Mouse (Mus musculus) kidney, postnatal 36 days (tissue): Measurements from ENCODE around the gene Spink4.
A peak's percentile ranks its signal among the peaks of the same experiment; 100 is the strongest.

Experiments
- DNase-seq, 2 experiments: peaks; one replicate each; pipeline ENCODE4 v3.0.0; 2021 to 2022; ENCODE audit warnings: mixed read lengths in 2 of 2

Gene Spink4

GRCm38 (mm10) chr4:40969781-40970591 lies 50.1 kb downstream of the Spink4 start:
- DNase-seq, result peak; percentile 17 to 34

GRCm38 (mm10) chr4:40970592-40970841 lies 50.7 kb downstream of the Spink4 start:
- DNase-seq, result no peak

- DNase-seq, result peak; percentile 98 to 99
Measured at GRCm38 (mm10) chr4:40970842-40971701, 51.2 kb downstream of the Spink4 start, which contains the start of gene Nfx1. Gene Nfx1 (plus strand): TSS chr4:40970906.

GRCm38 (mm10) chr4:40971744-40972143 lies 51.9 kb downstream of the Spink4 start:
- DNase-seq, result peak; percentile 30 to 64

GRCm38 (mm10) chr4:40974011-40974410 lies 54.2 kb downstream of the Spink4 start:
- no peak for DNase-seq

GRCm38 (mm10) chr4:40975678-40976077 lies 55.8 kb downstream of the Spink4 start:
- peak in 1 of 2 experiments; percentile 49 for DNase-seq

GRCm38 (mm10) chr4:40976651-40977050 lies 56.8 kb downstream of the Spink4 start:
- no peak for DNase-seq

- no peak for DNase-seq
Measured at GRCm38 (mm10) chr4:40979430-40979829, 59.6 kb downstream of the Spink4 start.
